Mouse (Mus musculus) Muller cell, postnatal 12 days (primary cell): ENCODE data around the gene Wbp11.

Source experiments
- DNase-seq: peaks from one replicate; pipeline ENCODE4 v3.0.0-alpha.2; 2015; ENCODE audit errors: inconsistent ontology term

Wbp11 gene

GRCm38 (mm10) chr6:136837323-136837722 lies 9.3 kb upstream of the Wbp11 start:
- no peak for DNase-seq

GRCm38 (mm10) chr6:136835352-136835751 lies 7.3 kb upstream of the Wbp11 start, which contains the start of gene Smco3:
Gene Smco3, minus strand, starts transcription at chr6:136835452.
- DNase-seq, result no peak

DNA sequence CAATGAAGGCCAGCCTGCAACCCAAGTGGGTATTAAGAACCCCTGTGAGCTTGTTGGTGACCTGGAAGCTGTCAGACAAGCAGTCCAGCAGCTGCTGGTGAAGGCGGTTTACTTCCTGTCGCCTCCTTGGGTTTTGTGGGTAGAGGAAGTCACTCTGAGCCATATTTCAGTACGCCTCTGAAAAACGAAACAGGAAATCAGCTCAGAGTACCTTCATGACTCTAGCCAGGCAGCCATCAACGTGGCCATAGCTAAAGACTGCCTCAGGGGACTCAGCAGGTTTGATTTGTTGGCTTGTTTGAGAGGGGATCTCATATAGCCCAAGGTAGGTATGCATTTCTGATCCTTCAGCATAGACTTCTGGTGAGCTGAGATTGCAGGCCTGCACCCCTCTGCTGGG lies 3.7 kb upstream of the Wbp11 start:
- no peak for DNase-seq

DNA sequence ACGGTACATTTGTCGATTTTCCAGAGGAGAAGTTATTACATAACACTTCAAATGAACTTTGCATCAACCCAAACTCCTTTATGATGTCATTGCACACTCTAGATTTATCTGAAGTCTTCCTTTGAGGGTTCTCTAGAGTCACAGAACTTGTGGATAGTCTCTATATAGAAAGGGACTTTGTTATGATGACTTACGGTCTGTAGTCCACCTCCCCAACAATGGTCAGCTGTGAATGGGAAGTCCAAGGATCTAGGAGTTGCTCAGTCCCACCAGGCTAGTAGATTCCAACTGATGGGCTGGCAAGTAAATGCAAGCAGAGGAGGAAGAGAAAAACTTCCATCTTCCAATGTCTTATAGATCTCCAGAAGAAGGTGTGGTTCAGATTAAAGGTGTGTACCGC lies 648 bp upstream of the Wbp11 start:
- no peak for DNase-seq

- no peak for DNase-seq
These were observed 535 bp downstream of the Wbp11 start, which contains the start of gene BC049715 for GRCm38 (mm10) chr6:136827516-136827880. Gene BC049715, plus strand, starts transcription at chr6:136827626.

DNA sequence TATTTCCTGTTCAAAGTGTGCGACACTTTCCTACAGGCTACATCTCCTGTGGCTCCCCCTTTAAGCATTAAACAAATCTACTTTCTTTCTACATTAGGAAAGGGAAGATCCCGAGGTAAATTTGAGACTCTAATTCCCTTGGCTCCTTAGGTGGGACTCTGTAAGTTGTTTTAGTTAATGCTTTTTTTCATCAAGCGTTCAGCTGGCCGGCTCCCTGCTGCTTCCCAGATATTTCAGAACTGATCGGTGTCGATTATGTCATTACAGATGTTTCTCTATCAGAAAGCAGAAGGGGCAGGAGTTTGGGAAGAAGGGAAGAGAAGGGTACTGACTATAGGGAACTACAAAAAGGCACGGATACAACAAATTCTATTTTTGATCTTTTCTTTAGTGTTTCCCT lies 917 bp downstream of the Wbp11 start:
- DNase-seq, result no peak

- DNase-seq, result no peak
These were observed 3.0 kb downstream of the Wbp11 start for GRCm38 (mm10) chr6:136824987-136825386.

- DNase-seq, result no peak
These were observed 6.9 kb downstream of the Wbp11 start for GRCm38 (mm10) chr6:136821086-136821485.

DNA sequence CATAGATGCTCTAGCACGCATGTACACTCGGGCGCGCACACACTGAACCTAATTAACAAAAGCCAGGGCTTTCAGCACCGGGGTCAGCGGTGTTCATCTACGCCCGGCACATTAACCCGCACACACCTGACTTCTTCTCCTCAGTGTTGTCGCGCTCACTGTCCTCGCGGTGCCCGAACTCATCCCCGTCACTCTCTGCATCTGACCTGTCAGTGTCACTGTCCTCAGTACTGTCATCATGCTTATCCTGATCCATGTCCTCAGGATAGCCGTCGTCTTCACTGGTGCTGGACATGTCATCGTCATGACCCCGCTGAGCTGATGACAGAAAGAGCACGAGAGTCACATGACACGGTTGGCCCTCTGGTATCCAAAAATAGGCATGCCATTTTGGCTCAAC lies 7.7 kb downstream of the Wbp11 start:
- no peak for DNase-seq

DNA sequence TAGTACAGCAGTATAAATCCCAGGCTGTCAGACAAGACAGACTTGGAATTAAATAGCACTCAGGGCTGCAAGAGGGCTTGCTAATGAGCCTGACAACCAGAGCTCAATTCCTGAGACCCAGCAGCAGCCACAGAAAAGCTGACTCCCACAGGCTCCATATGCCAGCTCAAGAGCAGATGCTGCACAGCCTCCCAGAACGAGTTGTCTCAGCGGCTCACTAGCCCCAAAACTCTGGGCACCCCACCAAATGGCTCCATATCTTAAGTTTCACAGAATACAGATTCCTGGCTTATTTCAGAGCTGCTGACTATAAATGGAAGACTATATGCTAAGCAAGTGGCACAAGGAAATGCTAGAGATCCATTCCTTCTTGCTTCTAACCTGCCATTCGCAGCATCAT lies 10.5 kb downstream of the Wbp11 start:
- no peak for DNase-seq

DNA sequence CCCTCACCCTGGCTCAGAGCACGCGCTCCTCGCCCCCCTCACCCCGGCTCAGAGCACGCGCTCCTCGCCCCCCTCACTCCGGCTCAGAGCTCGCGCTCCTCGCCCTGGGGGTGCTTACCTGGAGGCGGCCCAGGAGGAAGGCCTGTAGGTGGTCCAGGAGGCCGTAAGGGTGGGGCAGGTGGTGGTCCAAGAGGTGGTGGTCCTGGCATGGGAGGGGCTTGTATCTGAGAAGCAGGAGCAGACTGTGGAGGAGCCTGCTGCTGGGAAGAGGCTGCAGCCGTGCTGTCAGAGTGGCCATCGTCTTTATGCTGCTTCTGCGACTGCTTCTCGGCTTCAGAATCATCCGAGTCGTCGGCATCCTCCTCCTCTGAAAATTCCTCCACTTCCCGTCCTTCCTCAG lies 11.2 kb downstream of the Wbp11 start:
- no peak for DNase-seq

DNA sequence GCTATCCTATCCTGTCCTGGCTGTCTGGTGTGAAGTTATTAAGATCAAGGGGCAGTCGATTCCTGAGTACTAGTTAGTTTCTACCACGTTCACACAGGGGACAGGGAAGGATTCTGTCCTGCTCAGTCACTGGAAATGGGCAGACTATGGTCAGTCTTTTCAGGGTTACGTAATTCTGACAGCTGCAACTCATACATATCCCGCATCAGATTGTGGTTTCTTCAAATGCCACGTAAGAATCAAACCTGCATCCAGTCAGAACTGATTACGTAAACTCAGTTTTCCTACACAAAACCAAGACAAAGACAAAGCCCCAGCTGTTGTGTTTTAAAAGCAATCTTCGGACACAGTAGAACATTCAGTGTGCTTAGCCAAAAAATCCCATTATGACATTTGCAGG lies 12.7 kb downstream of the Wbp11 start:
- DNase-seq, result no peak

GRCm38 (mm10) chr6:136813117-136813516 lies 14.9 kb downstream of the Wbp11 start:
- DNase-seq, result no peak

- DNase-seq, result no peak
These were observed 16.8 kb downstream of the Wbp11 start for GRCm38 (mm10) chr6:136811196-136811595.

- no peak for DNase-seq
These were observed 18.4 kb downstream of the Wbp11 start for GRCm38 (mm10) chr6:136809673-136810072.

- no peak for DNase-seq
These were observed 19.0 kb downstream of the Wbp11 start for GRCm38 (mm10) chr6:136809077-136809476.

- DNase-seq, result peak; percentile 50
These were observed 19.4 kb downstream of the Wbp11 start for GRCm38 (mm10) chr6:136808631-136809046.

GRCm38 (mm10) chr6:136808014-136808417 lies 20.0 kb downstream of the Wbp11 start, which contains the start of gene H2afj:
Gene H2afj, plus strand, starts transcription at chr6:136808244.
- peak; percentile 97 for DNase-seq

GRCm38 (mm10) chr6:136807395-136808013 lies 20.5 kb downstream of the Wbp11 start:
- DNase-seq, result no peak

GRCm38 (mm10) chr6:136806819-136807218 lies 21.2 kb downstream of the Wbp11 start:
- no peak for DNase-seq

DNA sequence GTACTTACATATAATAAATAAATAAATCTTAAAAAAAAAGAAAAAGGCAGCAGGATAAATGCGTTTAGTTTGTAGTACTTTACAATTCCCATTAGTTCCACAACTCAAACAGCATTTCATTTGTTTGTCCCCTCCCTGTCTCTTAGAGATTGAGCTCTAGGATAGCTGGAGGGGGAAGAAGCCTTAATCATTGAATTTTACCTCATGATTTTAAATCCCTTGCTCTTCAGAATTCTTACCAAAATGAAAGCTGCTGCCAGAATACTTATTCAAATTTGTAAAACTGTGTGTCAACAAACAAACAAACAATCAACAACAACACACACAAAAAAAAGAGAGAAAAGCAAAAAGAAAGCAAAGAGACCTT lies 22.6 kb downstream of the Wbp11 start:
- DNase-seq, result no peak

DNA sequence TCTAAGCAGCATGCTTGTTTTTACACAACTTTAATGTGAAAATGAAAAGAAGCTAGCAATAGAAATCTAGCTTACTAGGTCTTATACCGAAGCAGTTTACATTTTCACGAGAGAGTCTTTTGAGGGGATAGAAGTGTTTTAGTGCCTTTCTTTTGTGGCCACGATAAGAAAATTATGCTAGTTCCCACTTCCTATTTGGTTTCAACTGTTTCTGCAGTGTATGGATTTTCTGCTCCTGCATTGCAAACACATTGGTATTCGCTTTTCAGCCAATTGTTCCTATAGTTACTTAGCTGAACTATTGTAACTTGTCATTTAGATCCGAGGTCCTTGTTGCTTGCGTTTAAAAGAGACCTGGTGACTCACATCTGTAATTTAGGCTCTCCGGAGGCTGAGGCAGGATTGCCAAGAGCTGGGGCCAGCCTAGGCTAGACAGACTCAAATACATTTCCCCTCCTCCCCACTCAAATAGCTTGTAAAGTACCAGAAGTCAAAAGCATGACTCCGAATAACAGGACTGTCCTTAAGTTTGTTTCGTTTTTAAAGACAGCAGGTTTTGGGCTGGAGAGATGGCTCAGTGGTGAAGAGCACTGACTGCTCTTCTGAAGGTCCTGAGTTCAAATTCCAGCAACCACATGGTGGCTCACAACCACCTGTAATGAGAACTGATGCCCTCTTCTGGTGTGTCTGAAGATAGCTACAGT lies 23.2 kb downstream of the Wbp11 start:
- DNase-seq, result no peak
